Mouse (Mus musculus): ENCODE measurements around the gene Arid1b. TPM values are rescaled to one million over a fixed set of nuclear protein-coding genes. Genes with fewer than 3 reads are reported as not detected.
A peak's percentile ranks its signal among the peaks of the same experiment; 100 is the strongest.

The Arid1b gene
- polyA plus RNA-seq, 1 experiment: 13.3 TPM

DNA sequence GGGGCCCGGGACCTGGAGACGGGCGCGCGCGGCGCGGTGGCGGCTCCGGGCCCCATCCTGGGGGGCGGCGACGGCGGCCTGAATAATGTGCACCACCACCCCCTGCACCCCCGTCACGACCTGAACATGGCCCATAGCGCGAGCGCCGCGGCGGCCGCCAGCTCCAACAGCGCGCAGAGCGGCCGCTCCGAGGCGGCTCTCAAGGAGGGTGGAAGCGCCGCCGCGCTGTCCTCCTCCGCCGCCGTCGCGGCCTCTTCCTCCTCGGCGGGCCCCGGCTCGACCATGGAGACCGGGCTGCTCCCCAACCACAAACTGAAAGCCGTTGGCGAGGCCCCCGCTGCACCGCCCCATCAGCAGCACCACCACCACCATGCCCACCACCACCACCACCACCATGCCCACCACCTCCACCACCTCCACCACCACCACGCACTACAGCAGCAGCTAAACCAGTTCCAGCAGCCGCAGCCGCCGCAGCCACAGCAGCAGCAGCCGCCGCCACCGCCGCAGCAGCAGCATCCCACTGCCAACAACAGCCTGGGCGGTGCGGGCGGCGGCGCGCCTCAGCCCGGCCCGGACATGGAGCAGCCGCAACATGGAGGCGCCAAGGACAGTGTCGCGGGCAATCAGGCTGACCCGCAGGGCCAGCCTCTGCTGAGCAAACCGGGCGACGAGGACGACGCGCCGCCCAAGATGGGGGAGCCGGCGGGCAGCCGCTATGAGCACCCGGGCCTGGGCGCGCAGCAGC, 855 bp downstream of the Arid1b start:
- no peaks in the 10 kb centered on the region for H3K27me3 ChIP-seq (replicated peaks)
- peaks cover 29% of the 10 kb centered on the region for H3K4me1 ChIP-seq
- H3K36me3 ChIP-seq (replicated peaks; ENCODE audit: low read length): no peaks in the 10 kb centered on the region
- peak overlapping the region; percentile 93 for H3K4me3 ChIP-seq (replicated peaks)
- no peaks in the 10 kb centered on the region for H3K9me3 ChIP-seq
- TF ChIP-seq GATA1 (IDR thresholded peaks at IDR 0.05; ENCODE audit: borderline replicate concordance, low read length) (no peak), FLI1 (IDR thresholded peaks at IDR 0.05; ENCODE audit: low read length) (no peak)

DNA sequence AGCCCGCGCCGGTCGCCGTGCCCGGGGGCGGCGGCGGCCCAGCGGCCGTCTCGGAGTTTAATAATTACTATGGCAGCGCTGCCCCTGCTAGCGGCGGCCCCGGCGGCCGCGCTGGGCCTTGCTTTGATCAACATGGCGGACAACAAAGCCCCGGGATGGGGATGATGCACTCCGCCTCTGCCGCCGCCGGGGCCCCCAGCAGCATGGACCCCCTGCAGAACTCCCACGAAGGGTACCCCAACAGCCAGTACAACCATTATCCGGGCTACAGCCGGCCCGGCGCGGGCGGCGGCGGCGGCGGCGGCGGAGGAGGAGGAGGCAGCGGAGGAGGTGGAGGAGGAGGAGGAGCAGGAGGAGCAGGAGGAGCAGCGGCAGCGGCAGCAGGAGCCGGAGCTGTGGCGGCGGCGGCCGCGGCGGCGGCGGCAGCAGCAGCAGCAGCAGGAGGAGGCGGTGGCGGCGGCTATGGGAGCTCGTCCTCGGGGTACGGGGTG, 1.5 kb downstream of the Arid1b start:
- H3K9me3 ChIP-seq: no peaks in the 10 kb centered on the region
- H3K4me3 ChIP-seq (replicated peaks): peak overlapping the region; percentile 93
- H3K27me3 ChIP-seq (replicated peaks): no peaks in the 10 kb centered on the region
- H3K4me1 ChIP-seq: peaks cover 32% of the 10 kb centered on the region
- no peak for TF ChIP-seq FLI1 (IDR thresholded peaks at IDR 0.05; ENCODE audit: low read length)
- TF ChIP-seq GATA1 (IDR thresholded peaks at IDR 0.05; ENCODE audit: borderline replicate concordance, low read length): no peak
- no peaks in the 10 kb centered on the region for H3K36me3 ChIP-seq (replicated peaks; ENCODE audit: low read length)

DNA sequence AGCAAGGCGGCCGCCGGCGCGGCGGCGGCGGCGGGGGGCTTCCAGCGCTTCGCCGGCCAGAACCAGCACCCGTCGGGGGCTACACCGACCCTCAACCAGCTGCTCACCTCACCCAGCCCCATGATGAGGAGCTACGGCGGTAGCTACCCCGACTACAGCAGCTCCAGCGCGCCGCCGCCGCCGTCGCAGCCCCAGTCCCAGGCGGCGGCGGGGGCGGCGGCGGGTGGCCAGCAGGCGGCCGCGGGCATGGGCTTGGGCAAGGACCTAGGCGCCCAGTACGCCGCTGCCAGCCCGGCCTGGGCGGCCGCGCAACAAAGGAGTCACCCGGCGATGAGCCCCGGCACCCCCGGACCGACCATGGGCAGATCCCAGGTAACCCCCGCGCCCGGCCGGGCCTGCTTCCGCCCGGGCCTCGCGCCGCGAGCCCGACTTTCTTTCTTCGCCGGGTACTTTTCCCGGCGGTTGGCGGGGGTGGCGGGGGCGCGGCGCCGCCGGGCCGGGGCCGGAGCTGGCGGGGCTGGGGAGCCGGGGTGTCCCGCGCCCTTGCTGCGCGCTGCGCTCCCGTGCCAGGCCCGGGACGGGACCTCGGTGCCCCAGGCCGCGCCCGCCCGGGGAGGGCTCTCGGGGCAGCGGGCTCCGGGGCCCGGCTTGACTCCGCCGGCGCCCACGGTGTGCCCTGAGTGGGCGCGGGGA, 2.1 kb downstream of the Arid1b start:
- Histone ChIP-seq H3K9me3 (no peaks in the 10 kb centered on the region), H3K4me3 (replicated peaks) (peak overlapping the region; percentile 93), H3K27me3 (replicated peaks) (no peaks in the 10 kb centered on the region), H3K36me3 (replicated peaks; ENCODE audit: low read length) (peaks cover 3% of the 10 kb centered on the region), H3K4me1 (peaks cover 38% of the 10 kb centered on the region)
- no peak for TF ChIP-seq GATA1 (IDR thresholded peaks at IDR 0.05; ENCODE audit: borderline replicate concordance, low read length)
- TF ChIP-seq FLI1 (IDR thresholded peaks at IDR 0.05; ENCODE audit: low read length): no peak

DNA sequence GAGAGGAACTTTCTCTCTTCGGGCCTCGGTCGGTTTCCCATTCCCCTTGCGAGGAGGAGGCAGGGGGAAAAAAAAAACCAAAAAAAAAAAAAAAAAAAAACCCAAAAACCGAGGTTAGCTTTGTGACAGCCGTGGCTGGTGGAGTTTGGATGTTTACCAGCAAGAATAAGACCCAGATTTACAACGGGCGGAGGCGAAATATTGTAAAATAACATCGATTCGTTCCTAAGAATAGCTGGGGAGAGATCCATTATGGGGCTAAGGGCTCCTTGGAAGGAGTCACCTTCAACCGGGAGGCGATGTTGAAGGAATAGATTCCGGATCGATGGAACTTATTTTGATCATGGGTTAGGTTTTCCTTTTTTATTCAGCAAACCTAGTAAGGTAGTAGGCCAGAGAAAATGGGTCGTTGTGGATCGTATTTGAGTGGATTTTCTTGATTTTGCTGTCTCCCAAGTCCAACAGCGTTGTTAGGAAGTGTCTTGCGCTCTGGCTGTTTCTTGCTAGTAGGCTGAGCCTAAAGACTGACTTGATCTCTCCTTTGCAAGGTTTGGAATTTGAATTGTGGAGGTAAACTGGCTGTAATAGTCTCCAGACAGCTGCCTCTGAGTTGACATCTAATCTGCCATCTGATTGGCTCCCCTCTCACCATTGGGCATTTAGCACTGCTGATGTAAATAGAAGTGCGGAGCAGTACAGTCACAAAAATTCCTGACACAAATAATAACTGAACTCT, 2.9 kb downstream of the Arid1b start:
- Histone ChIP-seq H3K4me1 (peaks cover 40% of the 10 kb centered on the region), H3K4me3 (replicated peaks) (peak overlapping the region; percentile 93), H3K9me3 (no peaks in the 10 kb centered on the region), H3K27me3 (replicated peaks) (no peaks in the 10 kb centered on the region), H3K36me3 (replicated peaks; ENCODE audit: low read length) (peaks cover 7% of the 10 kb centered on the region)
- TF ChIP-seq GATA1 (IDR thresholded peaks at IDR 0.05; ENCODE audit: borderline replicate concordance, low read length) (no peak), FLI1 (IDR thresholded peaks at IDR 0.05; ENCODE audit: low read length) (no peak)

DNA sequence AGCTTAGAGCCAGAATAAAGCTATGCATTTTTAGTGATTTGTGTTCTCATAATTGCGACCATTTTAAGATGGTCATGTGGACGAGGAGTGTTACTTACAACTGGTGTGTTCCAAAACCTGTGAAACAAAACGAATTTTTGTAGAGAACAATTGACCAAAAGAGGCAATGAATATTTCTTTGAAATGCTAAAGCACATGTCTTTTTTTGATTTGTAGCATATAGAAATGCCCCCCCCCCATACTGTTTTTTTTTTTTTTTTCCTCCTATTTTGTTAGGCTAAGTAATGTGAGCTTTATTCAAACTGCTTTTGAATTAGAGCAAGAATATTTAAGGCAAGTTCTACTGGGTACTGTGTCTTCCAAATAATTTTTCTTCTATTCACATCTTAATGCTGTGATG, 3.8 kb downstream of the Arid1b start:
- no peaks in the 10 kb centered on the region for H3K9me3 ChIP-seq
- H3K27me3 ChIP-seq (replicated peaks): no peaks in the 10 kb centered on the region
- peaks cover 47% of the 10 kb centered on the region for H3K4me1 ChIP-seq
- H3K4me3 ChIP-seq (replicated peaks): peak overlapping the region; percentile 72
- TF ChIP-seq GATA1 (IDR thresholded peaks at IDR 0.05; ENCODE audit: borderline replicate concordance, low read length) (no peak), FLI1 (IDR thresholded peaks at IDR 0.05; ENCODE audit: low read length) (no peak)
- peaks cover 7% of the 10 kb centered on the region for H3K36me3 ChIP-seq (replicated peaks; ENCODE audit: low read length)

DNA sequence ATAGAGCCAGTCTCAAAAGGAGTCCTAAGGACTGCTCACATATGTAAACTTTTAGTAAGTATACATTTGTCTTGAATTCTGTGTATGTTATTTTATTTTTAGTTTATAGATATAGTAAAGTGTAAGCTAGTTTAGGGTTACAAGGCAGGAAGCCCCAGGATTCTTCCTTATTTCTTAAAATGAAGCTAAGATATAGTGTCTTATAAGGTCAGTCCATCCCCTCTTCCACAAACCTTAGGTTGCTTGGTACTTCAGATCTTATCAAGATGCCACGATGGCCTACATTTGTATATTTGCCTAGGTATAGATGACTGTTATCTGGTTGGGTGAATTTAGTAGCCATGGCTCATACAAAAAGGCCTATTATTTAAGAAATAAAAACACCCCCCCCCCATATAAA, 5.1 kb downstream of the Arid1b start:
- no peak overlapping the region for H3K4me3 ChIP-seq (replicated peaks)

DNA sequence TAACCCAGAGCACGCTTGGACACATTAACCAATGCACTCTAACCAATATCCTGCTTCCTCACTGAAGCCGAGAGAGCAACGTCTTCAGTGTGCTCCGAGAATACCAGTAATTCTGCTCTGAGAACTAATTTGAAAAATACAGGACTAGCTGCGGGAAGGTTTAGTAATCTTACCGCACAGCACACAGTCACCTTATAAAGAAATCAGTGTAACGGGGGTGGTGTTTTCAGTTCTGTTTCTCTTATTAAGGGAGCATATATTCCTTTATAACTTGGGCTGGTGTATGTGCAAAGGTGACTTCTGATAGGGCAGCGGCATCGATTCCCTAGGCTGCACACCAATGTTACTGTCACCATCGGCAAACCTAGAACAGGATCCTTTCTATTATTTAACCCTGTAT, 5.9 kb downstream of the Arid1b start:
- no peaks in the 10 kb centered on the region for H3K9me3 ChIP-seq
- H3K27me3 ChIP-seq (replicated peaks): no peaks in the 10 kb centered on the region
- TF ChIP-seq GATA1 (IDR thresholded peaks at IDR 0.05; ENCODE audit: borderline replicate concordance, low read length) (no peak), FLI1 (IDR thresholded peaks at IDR 0.05; ENCODE audit: low read length) (no peak)
- no peak overlapping the region for H3K4me3 ChIP-seq (replicated peaks)
- H3K4me1 ChIP-seq: peaks cover 59% of the 10 kb centered on the region
- peaks cover 7% of the 10 kb centered on the region for H3K36me3 ChIP-seq (replicated peaks; ENCODE audit: low read length)

More for the DNA sequence above, 5.1 kb downstream of the Arid1b start:
- H3K4me1 ChIP-seq: peaks cover 51% of the 10 kb centered on the region
- H3K36me3 ChIP-seq (replicated peaks; ENCODE audit: low read length): peaks cover 7% of the 10 kb centered on the region
- H3K9me3 ChIP-seq: no peaks in the 10 kb centered on the region
- TF ChIP-seq GATA1 (IDR thresholded peaks at IDR 0.05; ENCODE audit: borderline replicate concordance, low read length): no peak
- no peak for TF ChIP-seq FLI1 (IDR thresholded peaks at IDR 0.05; ENCODE audit: low read length)
- H3K27me3 ChIP-seq (replicated peaks): no peaks in the 10 kb centered on the region

DNA sequence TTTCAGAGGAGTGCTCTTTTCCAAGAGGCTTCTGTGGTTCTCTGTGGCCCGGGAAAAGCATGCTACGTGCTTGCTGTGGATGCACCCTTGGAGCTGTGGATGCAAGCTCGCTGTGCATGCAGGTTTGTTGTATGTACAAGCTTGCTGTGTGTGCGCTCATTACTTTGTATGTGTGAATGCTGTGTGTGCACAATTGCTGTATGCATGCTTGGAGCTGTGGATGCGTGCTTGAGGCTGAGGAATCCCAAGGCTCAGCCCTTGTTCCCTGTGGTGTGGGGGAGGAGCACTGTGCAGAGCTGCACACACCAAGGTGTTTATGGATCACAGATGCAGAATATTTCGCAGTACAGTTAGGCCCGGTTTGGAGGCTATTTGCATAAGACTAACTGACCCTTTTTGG, 6.7 kb downstream of the Arid1b start:
- TF ChIP-seq GATA1 (IDR thresholded peaks at IDR 0.05; ENCODE audit: borderline replicate concordance, low read length): no peak
- TF ChIP-seq FLI1 (IDR thresholded peaks at IDR 0.05; ENCODE audit: low read length): no peak
- H3K4me3 ChIP-seq (replicated peaks): peak overlapping the region; percentile 51
- H3K27me3 ChIP-seq (replicated peaks): no peaks in the 10 kb centered on the region
- peaks cover 7% of the 10 kb centered on the region for H3K36me3 ChIP-seq (replicated peaks; ENCODE audit: low read length)
- H3K4me1 ChIP-seq: peaks cover 68% of the 10 kb centered on the region
- H3K9me3 ChIP-seq: no peaks in the 10 kb centered on the region

DNA sequence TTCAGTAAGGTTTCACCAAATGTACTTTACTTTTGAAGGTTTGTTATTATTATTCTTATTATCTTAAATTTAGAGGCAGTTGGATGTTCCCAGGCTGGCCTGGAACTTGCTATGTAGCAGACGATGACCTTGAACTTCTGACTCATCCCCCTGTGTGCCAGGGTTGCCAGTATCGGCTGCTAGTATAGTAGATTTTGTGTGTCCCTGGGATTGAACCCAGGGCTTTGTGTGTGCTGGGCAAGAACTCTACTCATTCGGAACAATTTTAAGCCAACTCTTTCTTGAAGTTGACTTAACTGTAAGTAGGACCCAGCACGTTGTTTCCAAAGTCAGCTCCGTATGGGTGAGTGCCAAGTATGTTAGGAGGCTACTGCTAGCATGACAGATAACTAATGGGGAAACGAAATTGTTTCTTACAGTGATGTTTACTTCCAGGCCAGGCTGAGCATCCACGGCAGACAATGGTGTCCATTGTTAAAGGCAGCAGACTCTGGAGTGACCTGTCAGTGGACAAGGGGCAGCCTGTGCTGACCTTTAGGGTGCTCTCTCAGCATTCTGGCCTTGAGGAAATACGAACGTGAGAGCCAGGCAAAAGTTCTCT, 7.5 kb downstream of the Arid1b start:
- TF ChIP-seq FLI1 (IDR thresholded peaks at IDR 0.05; ENCODE audit: low read length) (no peak), GATA1 (IDR thresholded peaks at IDR 0.05; ENCODE audit: borderline replicate concordance, low read length) (no peak)
- Histone ChIP-seq H3K4me1 (peaks cover 74% of the 10 kb centered on the region), H3K36me3 (replicated peaks; ENCODE audit: low read length) (peaks cover 7% of the 10 kb centered on the region), H3K4me3 (replicated peaks) (no peak overlapping the region), H3K9me3 (no peaks in the 10 kb centered on the region), H3K27me3 (replicated peaks) (no peaks in the 10 kb centered on the region)

All from megakaryocyte, embryonic 14.5 days (primary cell).